Mouse (Mus musculus): ENCODE measurements around the gene Tmem183a. TPM values are rescaled to one million over a fixed set of nuclear protein-coding genes. Genes with fewer than 3 reads are reported as not detected.

Gene Tmem183a
- polyA plus RNA-seq, 1 experiment from 2014 or later = 134 TPM

DNA sequence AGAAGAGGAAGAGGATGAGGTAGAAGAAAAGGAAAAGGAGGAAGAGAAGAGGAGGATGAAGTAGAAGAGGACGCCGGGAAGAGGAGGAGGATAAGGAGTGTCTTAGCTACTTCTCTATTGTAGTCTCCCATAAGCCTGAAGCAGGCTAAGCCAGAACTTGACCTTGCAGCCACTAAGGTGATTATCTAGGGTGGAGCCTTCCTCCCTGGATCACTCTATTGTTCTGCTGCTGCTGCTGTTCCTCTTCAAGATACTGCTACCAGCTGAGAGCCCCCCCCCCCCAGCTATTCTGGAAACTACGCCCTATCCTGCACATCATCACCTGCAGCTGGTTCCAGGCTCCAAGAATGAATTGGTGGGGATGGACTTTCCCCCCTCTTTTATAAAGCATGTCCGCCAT is 22.8 kb upstream of the Tmem183a start:
- Histone ChIP-seq H3K4me3 (replicated peaks; ENCODE audit: low read length) (no peak overlapping the region), H3K4me1 (replicated peaks; ENCODE audit: control insufficient read depth, insufficient read depth, low read length) (no peaks in the 10 kb centered on the region), H3K9ac (no peak overlapping the region), H3K27me3 (ENCODE audit: control insufficient read depth, insufficient read depth, low read length) (0 out of 2 replicates have a peak, but pooled peaks cover 4% of the 10 kb centered on the region), H3K36me3 (replicated peaks; ENCODE audit: control insufficient read depth, insufficient read depth) (no peaks in the 10 kb centered on the region), H3K4me2 (replicated peaks) (no peak overlapping the region), H3K27ac (no peak overlapping the region), H3K9me3 (ENCODE audit: control insufficient read depth, low read length) (no peaks in the 10 kb centered on the region)
- WGBS = 87% methylated on average over 4 of the region's 4 CpGs
- ATAC-seq (ENCODE audit: low FRiP score) (no peak), DNase-seq (ENCODE audit: low spot score) (no peak)

DNA sequence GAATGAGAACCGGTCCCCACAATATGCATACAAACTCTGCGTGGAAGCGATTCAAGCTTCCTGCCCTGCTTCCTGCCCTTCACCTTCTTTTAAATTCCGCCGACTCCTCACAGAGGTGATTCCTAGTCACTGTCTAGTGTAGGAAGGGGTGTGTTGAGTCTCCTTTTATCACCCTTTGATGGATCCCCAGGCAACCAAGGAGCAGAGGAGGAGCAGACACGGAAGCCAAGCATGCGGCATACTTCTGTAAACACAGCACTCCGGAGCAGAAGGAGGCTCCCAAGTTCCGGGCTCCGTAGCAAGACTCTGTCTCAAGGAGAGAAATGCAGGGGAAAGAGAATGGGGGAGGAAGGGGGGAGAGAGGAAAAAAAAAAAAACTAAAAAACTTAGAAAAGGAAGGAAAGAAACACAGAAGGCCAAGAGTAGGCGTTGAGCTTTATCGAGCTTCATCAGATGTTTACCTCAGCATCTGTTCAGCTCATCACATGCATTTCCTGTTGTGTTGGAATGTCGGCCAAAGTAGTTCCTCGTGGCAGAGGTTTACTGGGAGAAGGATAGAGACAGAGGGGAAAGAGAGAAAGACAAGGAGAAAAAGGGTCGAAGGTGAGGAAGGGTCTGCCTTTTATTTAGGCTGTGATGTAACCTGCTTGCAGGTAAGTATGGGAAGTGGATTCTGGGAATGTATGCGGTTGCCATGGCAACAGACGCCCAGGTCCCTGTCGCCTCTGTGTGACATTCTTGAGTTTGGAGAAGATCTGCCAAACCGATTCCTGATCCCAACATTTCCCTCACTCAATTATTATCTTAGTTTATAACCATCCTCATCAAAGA is 20.2 kb upstream of the Tmem183a start:
- Histone ChIP-seq H3K4me3 (replicated peaks; ENCODE audit: low read length) (peak overlapping the region; percentile 20), H3K9ac (peak overlapping the region; percentile 1; the same call in 1 of the 2 replicates), H3K4me2 (replicated peaks) (peak overlapping the region; percentile 47), H3K36me3 (replicated peaks; ENCODE audit: control insufficient read depth, insufficient read depth) (no peaks in the 10 kb centered on the region), H3K27ac (no peak overlapping the region), H3K4me1 (replicated peaks; ENCODE audit: control insufficient read depth, insufficient read depth, low read length) (no peaks in the 10 kb centered on the region), H3K27me3 (ENCODE audit: control insufficient read depth, insufficient read depth, low read length) (0 out of 2 replicates have a peak, but pooled peaks cover 4% of the 10 kb centered on the region), H3K9me3 (ENCODE audit: control insufficient read depth, low read length) (no peaks in the 10 kb centered on the region)
- ATAC-seq (ENCODE audit: low FRiP score) = no peak
- WGBS = 19% methylated on average over 19 of the region's 19 CpGs
- DNase-seq (ENCODE audit: low spot score) = peak; percentile 53

DNA sequence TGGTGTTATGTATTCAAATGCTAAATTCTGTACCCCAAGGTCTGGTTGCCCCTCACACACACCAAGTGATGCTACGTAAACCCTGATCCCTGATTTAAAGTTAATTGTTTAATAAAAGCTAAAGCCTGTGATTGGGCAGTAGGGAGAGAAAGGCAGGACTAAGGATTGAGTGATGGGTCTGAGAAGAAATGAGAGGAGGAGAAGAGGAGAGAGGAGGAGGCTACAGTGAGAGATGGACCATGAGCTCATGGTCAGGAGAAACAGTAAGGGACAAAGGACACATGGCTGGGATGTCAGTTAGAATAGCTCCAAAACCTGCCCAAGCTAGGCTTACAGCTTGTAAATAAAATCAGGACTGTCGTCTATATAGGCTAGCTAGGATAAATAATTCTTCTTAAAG is 19.3 kb upstream of the Tmem183a start:
- no peak for ATAC-seq (ENCODE audit: low FRiP score)
- DNase-seq (ENCODE audit: low spot score) = no peak
- Histone ChIP-seq H3K36me3 (replicated peaks; ENCODE audit: control insufficient read depth, insufficient read depth) (no peaks in the 10 kb centered on the region), H3K9ac (no peak overlapping the region), H3K27me3 (ENCODE audit: control insufficient read depth, insufficient read depth, low read length) (0 out of 2 replicates have a peak, but pooled peaks cover 4% of the 10 kb centered on the region), H3K9me3 (ENCODE audit: control insufficient read depth, low read length) (no peaks in the 10 kb centered on the region), H3K4me2 (replicated peaks) (no peak overlapping the region), H3K4me3 (replicated peaks; ENCODE audit: low read length) (no peak overlapping the region), H3K27ac (no peak overlapping the region), H3K4me1 (replicated peaks; ENCODE audit: control insufficient read depth, insufficient read depth, low read length) (no peaks in the 10 kb centered on the region)
- 81% methylated on average over 2 of the region's 2 CpGs for WGBS

DNA sequence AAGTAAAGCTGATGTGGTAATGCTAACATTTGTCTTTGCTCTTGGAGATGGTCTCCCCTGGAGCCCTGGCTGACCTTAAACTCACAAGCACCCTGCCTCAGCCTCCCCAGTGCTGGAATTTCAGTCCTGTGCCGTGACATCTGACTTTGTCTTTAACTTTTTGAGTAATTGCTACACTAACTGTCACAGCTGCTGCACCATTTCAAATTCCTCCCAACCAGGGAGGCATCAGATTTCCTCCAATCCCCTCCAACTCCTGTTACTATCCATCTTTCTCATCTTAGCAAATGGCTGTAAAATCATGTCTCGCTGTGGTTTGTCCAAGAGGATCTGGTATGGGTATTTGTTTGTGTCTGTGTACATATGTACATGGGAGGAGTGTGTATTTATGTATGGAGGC is 12.3 kb upstream of the Tmem183a start:
- no peaks in the 10 kb centered on the region for H3K9me3 ChIP-seq (ENCODE audit: control insufficient read depth, low read length)
- no peak overlapping the region for H3K27ac ChIP-seq
- H3K4me3 ChIP-seq (replicated peaks; ENCODE audit: low read length) = no peak overlapping the region
- ATAC-seq (ENCODE audit: low FRiP score) (no peak), DNase-seq (ENCODE audit: low spot score) (no peak)
- no peaks in the 10 kb centered on the region for H3K36me3 ChIP-seq (replicated peaks; ENCODE audit: control insufficient read depth, insufficient read depth)
- H3K4me2 ChIP-seq (replicated peaks) = no peak overlapping the region
- 77% methylated on average over 2 of the region's 2 CpGs for WGBS
- H3K9ac ChIP-seq = no peak overlapping the region
- H3K4me1 ChIP-seq (replicated peaks; ENCODE audit: control insufficient read depth, insufficient read depth, low read length) = no peaks in the 10 kb centered on the region
- no peaks in the 10 kb centered on the region for H3K27me3 ChIP-seq (ENCODE audit: control insufficient read depth, insufficient read depth, low read length)

- peak; percentile 75 for DNase-seq (ENCODE audit: low spot score)
- 53% methylated on average over 9 of the region's 9 CpGs for WGBS
- Histone ChIP-seq H3K4me1 (replicated peaks; ENCODE audit: control insufficient read depth, insufficient read depth, low read length) (no peaks in the 10 kb centered on the region), H3K9me3 (ENCODE audit: control insufficient read depth, low read length) (no peaks in the 10 kb centered on the region), H3K9ac (no peak overlapping the region), H3K4me3 (replicated peaks; ENCODE audit: low read length) (no peak overlapping the region), H3K27me3 (ENCODE audit: control insufficient read depth, insufficient read depth, low read length) (no peaks in the 10 kb centered on the region), H3K27ac (no peak overlapping the region), H3K36me3 (replicated peaks; ENCODE audit: control insufficient read depth, insufficient read depth) (no peaks in the 10 kb centered on the region), H3K4me2 (replicated peaks) (no peak overlapping the region)
- ATAC-seq (ENCODE audit: low FRiP score) = no peak
These were observed 7.1 kb upstream of the Tmem183a start for GRCm38 (mm10) chr1:134368777-134369337.

DNA sequence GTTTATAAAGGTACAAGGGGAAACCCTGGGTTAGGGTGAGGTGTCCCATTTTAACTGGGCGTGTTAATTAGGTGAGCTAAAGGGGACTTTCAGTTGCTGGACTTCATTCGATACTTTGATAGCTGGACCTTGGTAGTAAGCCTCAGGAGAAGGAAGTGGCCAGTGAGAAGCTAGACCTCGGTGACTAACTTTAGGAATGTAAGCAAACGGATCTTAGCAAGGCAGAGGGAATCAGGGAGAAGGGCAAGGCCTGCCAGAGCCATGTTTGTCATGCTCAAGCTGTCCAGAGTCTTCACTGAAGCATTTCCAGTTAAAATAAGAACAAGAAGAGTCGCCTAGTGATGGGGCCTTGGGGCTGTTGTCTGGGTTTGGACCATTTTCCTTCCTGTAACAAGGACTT is 3.7 kb upstream of the Tmem183a start:
- 73% methylated on average over 5 of the region's 5 CpGs for WGBS
- H3K36me3 ChIP-seq (replicated peaks; ENCODE audit: control insufficient read depth, insufficient read depth) = 0 out of 2 replicates have a peak, but pooled peaks cover under 1% of the 10 kb centered on the region
- peaks cover 13% of the 10 kb centered on the region for H3K4me1 ChIP-seq (replicated peaks; ENCODE audit: control insufficient read depth, insufficient read depth, low read length)
- H3K4me2 ChIP-seq (replicated peaks) = no peak overlapping the region
- no peaks in the 10 kb centered on the region for H3K9me3 ChIP-seq (ENCODE audit: control insufficient read depth, low read length)
- ATAC-seq (ENCODE audit: low FRiP score) (no peak), DNase-seq (ENCODE audit: low spot score) (no peak)
- no peak overlapping the region for H3K4me3 ChIP-seq (replicated peaks; ENCODE audit: low read length)
- H3K27ac ChIP-seq = no peak overlapping the region
- no peak overlapping the region for H3K9ac ChIP-seq
- H3K27me3 ChIP-seq (ENCODE audit: control insufficient read depth, insufficient read depth, low read length) = no peaks in the 10 kb centered on the region

DNA sequence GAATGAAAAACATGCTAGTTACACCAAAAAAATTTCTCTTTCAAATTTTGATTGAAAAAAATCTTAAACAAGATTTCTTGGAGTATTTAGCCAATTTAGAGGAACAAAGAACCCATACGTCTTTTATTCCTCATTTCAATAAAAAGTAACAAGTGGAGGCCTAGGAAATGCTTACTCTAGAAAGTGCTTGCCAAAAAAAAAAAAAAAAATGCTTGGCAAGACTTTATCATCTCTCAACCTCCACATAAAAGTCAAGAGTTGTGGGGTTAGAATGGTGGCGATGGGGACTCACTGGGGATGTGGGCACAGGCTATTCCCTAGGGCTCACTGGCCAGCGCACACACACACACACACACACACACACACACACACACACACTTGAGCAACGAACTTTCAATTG is 1.4 kb upstream of the Tmem183a start:
- no peak for ATAC-seq (ENCODE audit: low FRiP score)
- no peaks in the 10 kb centered on the region for H3K27me3 ChIP-seq (ENCODE audit: control insufficient read depth, insufficient read depth, low read length)
- WGBS = 84% methylated on average over 4 of the region's 4 CpGs
- peaks cover 15% of the 10 kb centered on the region for H3K4me1 ChIP-seq (replicated peaks; ENCODE audit: control insufficient read depth, insufficient read depth, low read length)
- DNase-seq (ENCODE audit: low spot score) = no peak
- no peak overlapping the region for H3K4me3 ChIP-seq (replicated peaks; ENCODE audit: low read length)
- H3K9ac ChIP-seq = no peak overlapping the region
- no peak overlapping the region for H3K4me2 ChIP-seq (replicated peaks)
- no peak overlapping the region for H3K27ac ChIP-seq
- H3K9me3 ChIP-seq (ENCODE audit: control insufficient read depth, low read length) = no peaks in the 10 kb centered on the region
- H3K36me3 ChIP-seq (replicated peaks; ENCODE audit: control insufficient read depth, insufficient read depth) = peaks cover 21% of the 10 kb centered on the region

GRCm38 (mm10) chr1:134361195-134361856 is 453 bp downstream of the Tmem183a start:
- Histone ChIP-seq H3K27me3 (ENCODE audit: control insufficient read depth, insufficient read depth, low read length) (no peaks in the 10 kb centered on the region), H3K36me3 (replicated peaks; ENCODE audit: control insufficient read depth, insufficient read depth) (peaks cover 40% of the 10 kb centered on the region), H3K9me3 (ENCODE audit: control insufficient read depth, low read length) (no peaks in the 10 kb centered on the region), H3K4me2 (replicated peaks) (peak overlapping the region; percentile 88), H3K4me3 (replicated peaks; ENCODE audit: low read length) (peak overlapping the region; percentile 95), H3K9ac (peak overlapping the region; percentile 99), H3K27ac (peak overlapping the region; percentile 85), H3K4me1 (replicated peaks; ENCODE audit: control insufficient read depth, insufficient read depth, low read length) (peaks cover 15% of the 10 kb centered on the region)
- DNase-seq (ENCODE audit: low spot score) (no peak), ATAC-seq (ENCODE audit: low FRiP score) (peak; percentile 81; the same call in 1 of the 2 replicates)
- WGBS = 2% methylated on average over 40 of the region's 44 CpGs

DNA sequence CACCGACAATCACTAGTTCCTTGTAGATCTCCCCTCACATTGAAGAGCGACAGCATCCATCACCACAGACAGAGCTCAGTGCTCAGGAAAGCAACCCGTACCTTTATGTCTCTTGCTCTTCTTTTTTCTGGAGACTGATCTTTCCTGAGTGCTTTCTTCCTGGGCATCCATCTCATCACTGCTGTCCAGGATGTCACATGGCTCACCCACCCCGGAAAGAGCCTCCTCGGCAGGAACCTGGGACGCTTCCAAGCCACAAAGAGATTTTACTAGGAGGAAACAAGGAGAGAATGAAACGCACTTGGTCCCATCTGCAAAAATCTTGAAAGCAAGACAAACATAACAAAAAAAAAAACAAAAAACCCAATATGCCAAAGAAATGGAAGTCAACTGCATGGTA is 1.1 kb downstream of the Tmem183a start:
- H3K4me1 ChIP-seq (replicated peaks; ENCODE audit: control insufficient read depth, insufficient read depth, low read length) = peaks cover 15% of the 10 kb centered on the region
- ATAC-seq (ENCODE audit: low FRiP score) (no peak), DNase-seq (ENCODE audit: low spot score) (no peak)
- no peak overlapping the region for H3K27ac ChIP-seq
- 77% methylated on average over 7 of the region's 7 CpGs for WGBS
- no peaks in the 10 kb centered on the region for H3K9me3 ChIP-seq (ENCODE audit: control insufficient read depth, low read length)
- H3K27me3 ChIP-seq (ENCODE audit: control insufficient read depth, insufficient read depth, low read length) = no peaks in the 10 kb centered on the region
- peak overlapping the region; percentile 95 for H3K4me3 ChIP-seq (replicated peaks; ENCODE audit: low read length)
- peak overlapping the region; percentile 88 for H3K4me2 ChIP-seq (replicated peaks)
- peaks cover 46% of the 10 kb centered on the region for H3K36me3 ChIP-seq (replicated peaks; ENCODE audit: control insufficient read depth, insufficient read depth)
- peak overlapping the region; percentile 99 for H3K9ac ChIP-seq

Data from hindbrain, embryonic 14.5 days (tissue).